Mouse (Mus musculus) kidney, adult 2 months (tissue): Measurements from ENCODE around the gene Mapk8.

Experiments used
- CTCF ChIP-seq: fragments of 200-500 bp; conservative IDR thresholded peaks from 2 replicates; pipeline ENCODE4 v1.5.1; 2011; ENCODE audit warnings: low read depth, mild to moderate bottlenecking, control low read depth, low read length, moderate library complexity, mixed read lengths; ENCODE audit not compliant: insufficient read depth, insufficient read length
- POLR2A ChIP-seq: fragments of 200-500 bp; IDR thresholded peaks from one replicate; pipeline ENCODE4 v1.6.1; 2011; ENCODE audit warnings: low read depth, low read length, control low read depth

DNA sequence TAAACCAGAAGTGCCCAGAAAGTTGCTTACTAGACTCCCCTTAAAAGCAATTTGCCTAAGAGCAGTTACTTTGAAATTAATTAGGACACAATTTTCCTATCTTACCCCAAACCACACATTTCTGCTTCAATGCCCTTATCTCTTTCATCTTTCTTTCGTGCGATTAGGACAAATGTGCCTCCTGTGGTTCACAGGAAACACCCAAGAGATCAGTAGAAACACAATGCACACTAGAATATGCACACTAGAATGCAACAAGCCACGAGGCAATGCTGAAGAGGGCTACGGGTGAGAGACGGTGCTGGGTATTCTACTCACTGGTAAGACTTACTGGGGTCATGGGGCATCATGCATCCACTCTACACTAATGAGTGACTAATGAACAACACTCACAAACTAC, 68.2 kb downstream of the Mapk8 start:
- TF ChIP-seq POLR2A (no peak), CTCF (no peak)
